Mouse (Mus musculus): ENCODE results near the gene Timm17b. TPM values are rescaled to one million over a fixed set of nuclear protein-coding genes. Genes with fewer than 3 reads are reported as not detected.

The Timm17b gene
- polyA plus RNA-seq (2014; fragmentation: Illumina TruSeq; extraction: RNeasy Lipid Tissue Mini Kit (QIAGEN cat#74804)), result 3.8 TPM

DNA sequence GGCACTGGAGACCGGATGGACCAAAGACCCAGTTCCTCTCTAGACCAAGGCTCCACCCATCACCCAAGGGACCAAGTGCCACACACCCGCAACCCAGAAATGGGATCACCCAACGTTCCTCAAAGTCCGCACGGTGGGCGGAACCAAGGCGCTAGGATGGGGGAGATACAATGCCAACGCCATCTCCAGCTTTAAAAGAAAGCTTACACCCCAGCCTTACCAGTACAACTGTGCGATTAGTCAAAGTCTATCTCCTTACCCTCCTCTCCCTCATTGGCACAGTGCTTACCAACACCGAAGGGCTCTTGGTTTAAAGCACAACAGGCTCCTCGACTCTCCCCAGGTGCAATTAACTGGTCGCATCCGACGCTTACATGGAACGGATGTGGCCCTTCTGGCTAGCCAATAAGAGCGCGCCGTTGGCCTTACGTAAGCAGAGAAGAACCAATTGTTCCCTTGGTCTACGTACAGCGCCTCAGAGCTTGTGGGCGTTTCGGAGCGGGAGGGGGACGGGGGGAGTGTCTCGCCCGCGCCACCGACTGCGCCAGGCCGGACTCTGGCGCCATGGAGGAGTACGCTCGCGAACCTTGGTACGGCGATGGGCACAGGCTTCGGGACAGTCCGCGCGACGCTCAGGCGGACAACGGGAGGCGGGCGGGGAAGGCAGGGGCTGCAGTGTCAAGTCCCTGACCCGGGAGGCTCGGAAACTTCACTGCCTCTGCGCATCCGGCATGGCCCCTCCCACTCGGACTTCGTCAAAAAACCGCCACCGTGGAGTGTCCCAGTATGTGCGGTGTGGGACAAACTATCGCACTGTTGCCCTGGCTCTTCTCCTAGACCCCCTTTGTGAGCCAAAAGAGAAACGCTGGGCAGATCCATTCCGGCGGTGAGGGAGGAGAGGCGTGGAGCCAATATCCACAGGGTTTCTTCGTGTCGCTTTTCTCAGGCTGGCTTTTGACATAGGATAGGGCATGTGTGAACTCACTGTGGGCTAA, at the start of gene Timm17b, which contains the start of gene Pqbp1:
Gene Timm17b (plus strand): TSS at position 478 of the 995 bp plus-strand sequence.
Gene Pqbp1 (minus strand): TSS at position 390 of the 995 bp plus-strand sequence.

DNA sequence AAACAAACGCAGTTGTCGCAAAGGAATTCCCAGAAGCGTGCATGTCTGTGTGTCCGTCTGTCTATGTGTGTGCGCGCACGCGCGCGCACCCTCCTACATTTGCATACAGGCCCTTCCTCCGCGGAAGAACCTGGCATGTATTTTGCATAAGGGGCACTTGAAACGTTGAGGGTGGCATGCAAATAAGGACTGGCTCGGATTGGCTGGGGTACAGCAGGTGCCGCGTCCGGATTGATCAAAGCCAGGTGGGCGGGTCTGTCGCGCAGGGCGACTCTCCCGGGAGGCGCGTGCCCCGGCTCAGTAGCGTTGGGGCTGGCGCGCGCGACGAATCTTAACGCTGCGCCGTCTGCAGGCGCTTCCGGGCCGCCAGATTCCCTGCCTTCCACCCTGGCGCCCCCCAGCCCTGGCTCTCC, 21.1 kb upstream of the Timm17b start, which contains the start of gene Pim2:
Gene Pim2 (plus strand): TSS at position 256 of the 413 bp plus-strand sequence.

DNA sequence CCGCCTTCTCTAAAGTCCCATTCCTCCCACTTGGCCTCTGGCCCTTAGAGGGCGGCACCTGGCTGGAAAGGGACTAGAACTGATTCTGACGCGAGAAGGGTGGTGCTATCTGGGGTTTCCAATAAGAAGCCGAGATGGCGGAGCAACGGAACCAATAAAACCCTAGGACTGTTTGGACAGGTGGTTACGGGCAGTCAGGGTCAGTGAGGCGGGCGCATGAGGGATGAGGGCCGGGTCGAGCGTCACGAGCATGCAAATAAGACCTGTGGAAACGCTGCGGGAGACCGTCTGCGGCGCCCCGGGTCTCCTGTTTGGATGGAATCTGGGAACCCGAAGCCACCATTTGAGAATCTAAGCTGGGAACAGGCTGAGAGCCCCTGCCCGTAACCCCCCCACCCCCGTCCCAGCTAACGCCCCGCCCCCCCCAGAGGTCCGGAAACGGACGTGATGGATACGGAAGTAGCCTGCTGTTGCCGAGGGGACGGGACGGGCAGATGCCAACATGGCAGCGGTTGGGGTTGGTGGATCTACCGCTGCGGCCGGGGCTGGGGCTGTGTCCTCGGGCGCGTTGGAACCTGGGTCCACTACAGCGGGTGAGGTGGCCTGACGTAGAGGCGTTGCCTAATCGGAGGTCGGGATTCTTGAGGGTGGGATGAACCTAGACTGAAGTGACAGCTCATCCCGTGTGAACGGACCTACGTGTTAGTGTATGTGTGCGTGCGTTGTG, 15.2 kb upstream of the Timm17b start, which contains the start of gene Slc35a2:
Gene Slc35a2 (plus strand): TSS at position 188 of the 727 bp plus-strand sequence.

DNA sequence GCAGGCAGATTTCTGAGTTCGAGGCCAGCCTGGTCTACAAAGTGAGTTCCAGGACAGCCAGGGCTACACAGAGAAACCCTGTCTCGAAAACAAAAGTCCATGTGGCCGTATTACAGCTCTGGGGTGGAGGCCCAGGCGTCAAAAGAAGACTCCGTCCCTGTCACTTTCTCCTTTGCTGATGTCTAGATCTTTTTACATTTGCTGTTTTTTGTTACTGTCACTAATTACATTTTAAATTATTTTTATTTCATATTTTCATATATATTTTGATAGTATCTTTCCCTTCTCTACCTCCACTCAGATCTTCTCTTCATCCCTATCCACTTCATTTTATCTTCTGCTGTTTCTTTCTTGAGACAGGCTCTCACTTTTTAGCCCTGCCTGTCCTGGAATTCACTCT, 8.6 kb downstream of the Timm17b start, which contains the start of gene Gm10491:
Gene Gm10491 (minus strand): TSS at position 101 of the 400 bp plus-strand sequence.

DNA sequence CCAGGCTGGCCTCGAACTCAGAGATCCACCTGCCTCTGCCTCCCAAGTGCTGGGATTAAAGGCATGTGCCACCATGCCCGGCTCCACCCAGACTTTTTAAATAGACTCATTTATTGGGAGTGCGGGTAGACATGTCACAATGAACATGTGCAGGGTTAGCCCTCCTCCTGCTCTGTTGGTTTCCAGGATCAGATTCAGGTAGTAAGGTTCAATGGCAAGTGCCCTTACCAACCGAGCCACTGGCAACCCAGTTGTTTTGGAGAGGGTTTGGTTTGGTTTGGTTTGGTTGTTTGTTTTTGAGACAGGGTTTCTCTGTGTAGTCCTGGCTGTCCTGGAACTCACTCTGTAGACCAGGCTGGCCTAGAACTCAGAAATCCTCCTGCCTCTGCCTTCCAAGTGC, 10.1 kb downstream of the Timm17b start, which contains the start of gene Gm10490:
Gene Gm10490 (plus strand): TSS at position 301 of the 400 bp plus-strand sequence.

DNA sequence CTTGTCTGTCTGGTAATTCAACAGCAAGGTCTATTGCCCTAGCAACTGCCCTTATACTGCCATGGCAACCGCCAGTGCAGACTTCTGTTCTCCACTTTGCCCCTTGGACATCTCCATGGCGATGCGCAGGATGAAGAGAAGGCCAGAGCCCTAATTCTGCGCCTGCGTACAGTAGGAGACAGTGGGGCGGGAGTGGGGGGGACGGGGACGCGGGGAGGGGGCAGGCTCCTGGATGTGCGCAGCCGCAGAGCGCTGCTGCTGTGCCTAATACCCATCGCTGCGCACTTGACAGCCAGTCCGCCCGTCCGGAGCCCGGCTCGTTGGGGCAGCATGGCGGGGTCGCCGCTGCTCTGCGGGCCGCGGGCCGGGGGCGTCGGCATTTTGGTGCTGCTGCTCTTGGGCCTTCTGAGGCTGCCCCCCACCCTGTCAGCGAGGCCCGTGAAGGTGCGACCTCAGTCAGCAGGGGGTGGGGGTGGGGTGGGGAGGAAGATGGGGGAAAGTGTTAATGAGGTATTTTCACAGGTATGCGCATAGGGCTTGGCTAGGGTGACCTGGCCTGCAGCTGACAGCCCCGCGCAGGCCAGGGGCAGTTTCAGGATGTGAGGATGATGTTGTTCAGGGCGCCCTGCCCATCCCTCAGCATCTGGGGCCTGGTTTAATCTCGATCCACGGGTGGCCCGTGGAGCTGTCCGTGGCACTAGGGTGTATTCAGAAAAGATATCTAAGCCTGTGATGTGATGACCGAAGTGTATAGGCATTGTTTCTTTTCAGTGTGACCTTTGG, 20.6 kb downstream of the Timm17b start, which contains the start of gene Pcsk1n:
Gene Pcsk1n (plus strand): TSS at position 222 of the 783 bp plus-strand sequence.

DNA sequence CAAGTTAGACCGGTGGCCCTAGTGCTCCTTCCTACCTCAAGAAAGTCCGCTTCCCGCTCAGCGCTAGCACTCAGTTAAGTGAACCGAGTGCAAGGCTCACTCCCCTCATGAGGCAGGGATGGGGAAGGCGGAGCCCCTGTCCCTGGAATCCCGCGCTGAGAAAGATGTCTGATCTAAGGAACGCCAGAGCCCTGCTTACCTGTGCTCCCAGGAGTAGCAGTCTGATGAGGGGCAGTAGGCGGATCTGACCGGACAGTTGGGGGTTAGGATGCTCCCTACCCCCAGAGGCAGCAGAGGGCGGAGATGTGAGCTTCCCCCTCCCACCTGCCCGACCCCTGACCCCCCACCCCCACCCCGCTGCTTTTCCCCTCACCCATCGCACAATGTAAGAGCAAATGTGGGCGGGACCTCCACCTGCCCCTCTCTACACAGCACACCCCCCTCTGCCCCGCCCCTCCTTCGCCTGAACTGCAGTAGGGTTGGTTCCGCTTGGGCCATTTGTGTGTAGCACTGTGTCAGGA, 29.2 kb downstream of the Timm17b start, which contains the start of gene Eras:
Gene Eras (minus strand): TSS at position 338 of the 521 bp plus-strand sequence.

DNA sequence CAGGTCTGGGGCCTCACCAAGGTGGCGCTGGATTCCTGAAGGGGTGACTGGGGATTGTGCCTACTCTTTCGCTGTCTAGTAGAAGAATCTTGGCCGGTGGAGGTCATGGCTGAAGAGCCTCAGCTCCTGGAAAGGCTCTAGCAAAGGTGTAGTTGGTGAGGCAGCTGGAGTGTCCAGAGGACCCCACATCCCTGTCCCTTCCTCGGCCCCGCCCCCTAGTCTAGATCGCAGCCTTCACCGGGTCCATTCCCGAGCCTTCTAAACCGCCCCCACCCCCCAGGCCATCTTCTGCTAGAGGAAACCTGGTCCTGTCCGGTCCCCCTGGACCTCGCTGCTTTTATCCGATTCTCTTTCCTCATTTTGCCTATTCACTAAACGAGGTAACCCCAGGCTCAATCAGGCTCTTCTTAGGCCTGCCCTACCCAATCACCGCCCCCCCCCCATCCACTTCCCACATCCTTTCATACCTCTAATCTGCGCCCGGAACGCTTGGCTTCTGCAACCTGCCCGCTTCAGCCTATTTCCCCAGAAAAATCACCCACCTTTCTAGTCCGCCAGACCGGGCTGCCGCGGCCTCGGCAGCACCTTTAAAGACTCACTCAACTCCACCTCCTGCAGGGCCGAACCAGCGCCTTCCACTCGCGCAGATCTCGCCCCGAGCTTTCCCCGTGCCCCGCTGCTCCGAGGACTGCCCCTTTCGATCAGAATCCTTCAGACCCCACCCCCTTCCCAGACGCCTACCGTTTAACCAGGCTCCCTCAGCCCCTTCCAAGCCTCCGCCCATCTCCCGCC, 48.1 kb downstream of the Timm17b start, which contains the start of gene Hdac6:
Gene Hdac6 (minus strand): TSS at position 782 of the 792 bp plus-strand sequence.

Other genes starting within 250 kb of the Timm17b start
- gene Prickle3, start 242.1 kb upstream of the Timm17b start, polyA plus RNA-seq (2014; fragmentation: Illumina TruSeq; extraction: RNeasy Lipid Tissue Mini Kit (QIAGEN cat#74804)), result 5.1 TPM
- 62.5 TPM for gene Plp2, start 228.0 kb upstream of the Timm17b start, polyA plus RNA-seq (2014; fragmentation: Illumina TruSeq; extraction: RNeasy Lipid Tissue Mini Kit (QIAGEN cat#74804))
- gene Magix, start 218.1 kb upstream of the Timm17b start, polyA plus RNA-seq (2014; fragmentation: Illumina TruSeq; extraction: RNeasy Lipid Tissue Mini Kit (QIAGEN cat#74804)), result 0.43 TPM
- gene Gpkow, start 202.2 kb upstream of the Timm17b start, polyA plus RNA-seq (2014; fragmentation: Illumina TruSeq; extraction: RNeasy Lipid Tissue Mini Kit (QIAGEN cat#74804)), result 77.7 TPM
- gene Wdr45, start 185.0 kb upstream of the Timm17b start, polyA plus RNA-seq (2014; fragmentation: Illumina TruSeq; extraction: RNeasy Lipid Tissue Mini Kit (QIAGEN cat#74804)), result 4.6 TPM
- not detected for gene Gm45208, start 177.1 kb upstream of the Timm17b start, polyA plus RNA-seq (2014; fragmentation: Illumina TruSeq; extraction: RNeasy Lipid Tissue Mini Kit (QIAGEN cat#74804))
- gene Praf2, start 170.9 kb upstream of the Timm17b start, polyA plus RNA-seq (2014; fragmentation: Illumina TruSeq; extraction: RNeasy Lipid Tissue Mini Kit (QIAGEN cat#74804)), result 17.5 TPM
- 1.6 TPM for gene Ccdc120, start 148.5 kb upstream of the Timm17b start, polyA plus RNA-seq (2014; fragmentation: Illumina TruSeq; extraction: RNeasy Lipid Tissue Mini Kit (QIAGEN cat#74804))
- gene Tfe3, start 136.8 kb upstream of the Timm17b start, polyA plus RNA-seq (2014; fragmentation: Illumina TruSeq; extraction: RNeasy Lipid Tissue Mini Kit (QIAGEN cat#74804)), result 9.8 TPM
- 12.8 TPM for gene Gripap1, start 109.6 kb upstream of the Timm17b start, polyA plus RNA-seq (2014; fragmentation: Illumina TruSeq; extraction: RNeasy Lipid Tissue Mini Kit (QIAGEN cat#74804))
- 0.74 TPM for gene Kcnd1, start 77.1 kb upstream of the Timm17b start, polyA plus RNA-seq (2014; fragmentation: Illumina TruSeq; extraction: RNeasy Lipid Tissue Mini Kit (QIAGEN cat#74804))
- 41.7 TPM for gene Otud5, start 58.0 kb upstream of the Timm17b start, polyA plus RNA-seq (2014; fragmentation: Illumina TruSeq; extraction: RNeasy Lipid Tissue Mini Kit (QIAGEN cat#74804))
- gene Pim2, start 21.1 kb upstream of the Timm17b start, polyA plus RNA-seq (2014; fragmentation: Illumina TruSeq; extraction: RNeasy Lipid Tissue Mini Kit (QIAGEN cat#74804)), result 5.0 TPM
- gene Slc35a2, start 15.3 kb upstream of the Timm17b start, polyA plus RNA-seq (2014; fragmentation: Illumina TruSeq; extraction: RNeasy Lipid Tissue Mini Kit (QIAGEN cat#74804)), result 3.1 TPM
- 18.8 TPM for gene Pqbp1, start 88 bp upstream of the Timm17b start, polyA plus RNA-seq (2014; fragmentation: Illumina TruSeq; extraction: RNeasy Lipid Tissue Mini Kit (QIAGEN cat#74804))
- gene Gm10491, start 8.5 kb downstream of the Timm17b start, polyA plus RNA-seq (2014; fragmentation: Illumina TruSeq; extraction: RNeasy Lipid Tissue Mini Kit (QIAGEN cat#74804)), result not detected
- not detected for gene Gm10490, start 10.2 kb downstream of the Timm17b start, polyA plus RNA-seq (2014; fragmentation: Illumina TruSeq; extraction: RNeasy Lipid Tissue Mini Kit (QIAGEN cat#74804))
- gene Pcsk1n, start 20.5 kb downstream of the Timm17b start, polyA plus RNA-seq (2014; fragmentation: Illumina TruSeq; extraction: RNeasy Lipid Tissue Mini Kit (QIAGEN cat#74804)), result not detected
- gene Eras, start 29.2 kb downstream of the Timm17b start, polyA plus RNA-seq (2014; fragmentation: Illumina TruSeq; extraction: RNeasy Lipid Tissue Mini Kit (QIAGEN cat#74804)), result not detected
- gene Hdac6, start 48.5 kb downstream of the Timm17b start, polyA plus RNA-seq (2014; fragmentation: Illumina TruSeq; extraction: RNeasy Lipid Tissue Mini Kit (QIAGEN cat#74804)), result 3.9 TPM
- 2.5 TPM for gene Gata1, start 78.7 kb downstream of the Timm17b start, polyA plus RNA-seq (2014; fragmentation: Illumina TruSeq; extraction: RNeasy Lipid Tissue Mini Kit (QIAGEN cat#74804))
- not detected for gene Glod5, start 119.1 kb downstream of the Timm17b start, polyA plus RNA-seq (2014; fragmentation: Illumina TruSeq; extraction: RNeasy Lipid Tissue Mini Kit (QIAGEN cat#74804))
- gene Suv39h1, start 175.4 kb downstream of the Timm17b start, polyA plus RNA-seq (2014; fragmentation: Illumina TruSeq; extraction: RNeasy Lipid Tissue Mini Kit (QIAGEN cat#74804)), result 18.8 TPM
- 0.63 TPM for gene Was, start 191.1 kb downstream of the Timm17b start, polyA plus RNA-seq (2014; fragmentation: Illumina TruSeq; extraction: RNeasy Lipid Tissue Mini Kit (QIAGEN cat#74804))
- 47.5 TPM for gene Wdr13, start 233.5 kb downstream of the Timm17b start, polyA plus RNA-seq (2014; fragmentation: Illumina TruSeq; extraction: RNeasy Lipid Tissue Mini Kit (QIAGEN cat#74804))
- 978 TPM for gene Rbm3, start 246.5 kb downstream of the Timm17b start, polyA plus RNA-seq (2014; fragmentation: Illumina TruSeq; extraction: RNeasy Lipid Tissue Mini Kit (QIAGEN cat#74804))

All from ovary, adult 10 weeks (tissue).